In genomic region chr1:135408973-135409372, GRCm38 (mm10) we compare ENCODE assay signal across 21 mouse cellular contexts. TPM values are rescaled to one million over a fixed set of nuclear protein-coding genes. Genes with fewer than 3 reads are reported as not detected.
A peak's percentile ranks its signal among the peaks of the same experiment; 100 is the strongest.
DNase-seq lines count a peak whose midpoint lies in the region; ATAC-seq and TF ChIP-seq lines count a peak whose summit lies in the region.
"Had no signal": no experiment of that assay in that cellular context is flagged by ENCODE, and none has a peak within 500 bp of the region (broad histone marks: within the 10 kb centered on the region; RNA-seq: fewer than 3 reads in every experiment).

No protein-coding gene starts in this region.

- H3K4me2 ChIP-seq in kidney, embryonic 16.5 days (replicated peaks; ENCODE audit: low read depth, low read length) = no peak overlapping the region

- H3K27ac ChIP-seq in ES-E14 (ENCODE audit: insufficient read depth, low read depth, low read length, poor library complexity, severe bottlenecking) (no peak overlapping the region), MEL (ENCODE audit: control insufficient read depth, low read depth, low read length) (no peak overlapping the region)
- H3K27ac ChIP-seq in kidney, embryonic 16.5 days (ENCODE audit: low read length) = no peak overlapping the region

- H3K36me3 ChIP-seq in ES-E14 (ENCODE audit: control insufficient read depth, insufficient read depth, low read length, poor library complexity, severe bottlenecking) (peaks cover 28% of the 10 kb centered on the region), MEL (ENCODE audit: control insufficient read depth in 1 of 2, insufficient read depth in 2 of 2, low read length in 2 of 2) (peaks cover 7 to 16% of the 10 kb centered on the region in 2 experiments)
- peaks cover 67% of the 10 kb centered on the region for H3K36me3 ChIP-seq in kidney, embryonic 16.5 days (ENCODE audit: insufficient read depth, low read length)

- TF ChIP-seq EP300 in MEL (IDR thresholded peaks at IDR 0.05; ENCODE audit: low read depth in 1 of 2, low read length in 2 of 2) = no peak

- in situ Hi-C loops in ES-E14 (cut with MboI; ENCODE audit: low sequenced_read_pairs in 2 of 2, unreplicated experiment in 2 of 2) = no loop called here

- ATAC-seq in kidney, embryonic 16.5 days (ENCODE audit: low FRiP score, low TSS enrichment) = no peak
- ATAC-seq: activated CD4-positive, CD25-positive, alpha-beta regulatory T cell, adult 4 months; CD4-positive, CD25-positive, alpha-beta regulatory T cell, adult 4 months; Patski had no signal

- no peak; a peak in 1 of 6 replicates for TF ChIP-seq CTCF in MEL (IDR thresholded peaks at IDR 0.05 in 2 of 3, conservative IDR thresholded peaks at IDR 0.05 in 1 of 3; ENCODE audit: control insufficient read depth in 1 of 3, insufficient read depth in 1 of 3, low read depth in 2 of 3, low read length in 3 of 3, poor library complexity in 1 of 3, severe bottlenecking in 1 of 3)

- no peak overlapping the region for H3K9ac ChIP-seq in ES-E14 (ENCODE audit: insufficient read depth, low read depth, low read length, poor library complexity, severe bottlenecking)
- no peak overlapping the region for H3K9ac ChIP-seq in MEL (ENCODE audit: control insufficient read depth, low read depth, low read length, poor library complexity, severe bottlenecking)
- no peak overlapping the region for H3K9ac ChIP-seq in kidney, embryonic 16.5 days (replicated peaks; ENCODE audit: low read length)

- H3K4me1 ChIP-seq in ES-E14 (ENCODE audit: control insufficient read depth in 2 of 2, insufficient read depth in 2 of 2, low read length in 2 of 2, poor library complexity in 1 of 2) (no peaks in the 10 kb centered on the region), MEL (ENCODE audit: control insufficient read depth in 1 of 2, insufficient read depth in 2 of 2, low read length in 2 of 2) (peaks cover 0 to 3% of the 10 kb centered on the region in 2 experiments; a peak in 1 of 4 replicates)
- no peaks in the 10 kb centered on the region for H3K4me1 ChIP-seq in kidney, embryonic 16.5 days (ENCODE audit: insufficient read depth, low read length)

- H3K79me2 ChIP-seq in MEL (ENCODE audit: control insufficient read depth, insufficient read depth, low read length, poor library complexity) = no peaks in the 10 kb centered on the region

- no peak for TF ChIP-seq RAD21 in MEL (IDR thresholded peaks at IDR 0.05; ENCODE audit: low read depth, low read length)

- no peak for DNase-seq in ES-E14 (ENCODE audit: low read depth, low spot score)
- no peak for DNase-seq in MEL (ENCODE audit: low read depth, low spot score)
- DNase-seq in right cerebral cortex, adult 18-20 months = no peak
- DNase-seq: adrenal gland, adult 2 months; adrenal gland, adult 8-10 months; adrenal gland, postnatal 10 days; adrenal gland, postnatal 14 days; adrenal gland, postnatal 25 days; adrenal gland, postnatal 36 days; B cell, adult 2 months; cerebellum, adult 11 months; cerebellum, adult 11-12 months; cerebellum, adult 18-20 months; cerebellum, adult 2 months; cerebellum, adult 8-10 months had no signal

- no peak overlapping the region for H3K4me3 ChIP-seq in ES-E14 (ENCODE audit: insufficient read depth in 1 of 2, low read depth in 1 of 2, low read length in 2 of 2, poor library complexity in 1 of 2, severe bottlenecking in 1 of 2)
- no peak overlapping the region for H3K4me3 ChIP-seq in MEL (ENCODE audit: control insufficient read depth in 1 of 2, insufficient read depth in 1 of 2, low read depth in 2 of 2, low read length in 2 of 2)
- H3K4me3 ChIP-seq in kidney, embryonic 16.5 days (ENCODE audit: low read length) = no peak overlapping the region

- H3K9me3 ChIP-seq in ES-E14 (ENCODE audit: control insufficient read depth, insufficient read depth, low read depth, low read length) = no peaks in the 10 kb centered on the region
- H3K9me3 ChIP-seq in MEL (replicated peaks; ENCODE audit: insufficient read depth, low read length) = no peaks in the 10 kb centered on the region
- H3K9me3 ChIP-seq in kidney, embryonic 16.5 days (ENCODE audit: low read length) = no peaks in the 10 kb centered on the region
- H3K9me3 ChIP-seq: G1E had no signal

- 97% methylated on average over 4 of the region's 4 CpGs for WGBS in kidney, embryonic 16.5 days

- H3K27me3 ChIP-seq in MEL (ENCODE audit: control insufficient read depth in 1 of 2, insufficient read depth in 2 of 2, low read length in 2 of 2) = no peaks in the 10 kb centered on the region
- H3K27me3 ChIP-seq in kidney, embryonic 16.5 days (ENCODE audit: insufficient read depth, low read length) = no peaks in the 10 kb centered on the region
- H3K27me3 ChIP-seq: CH12.LX, Patski had no signal

- no peak for TF ChIP-seq POLR2A in MEL (IDR thresholded peaks at IDR 0.05; ENCODE audit: control insufficient read depth in 1 of 2, insufficient read depth in 1 of 2, low read depth in 1 of 2, low read length in 2 of 2, poor library complexity in 1 of 2)

TF ChIP-seq in ES-E14, 5 proteins besides CTCF, POLR2A, EP300 and RAD21:
- TF ChIP-seq CHD2 (IDR thresholded peaks at IDR 0.05; ENCODE audit: low read depth, low read length) (no peak), ZNF384 (IDR thresholded peaks at IDR 0.05; ENCODE audit: low read depth, low read length) (peak; percentile 91)

TF ChIP-seq in MEL, 35 proteins besides CTCF, POLR2A, EP300 and RAD21:
- TF ChIP-seq POLR2AphosphoS5 (IDR thresholded peaks at IDR 0.05; ENCODE audit: borderline replicate concordance, low read depth, low read length) = no peak
- TF ChIP-seq ZNF384 (IDR thresholded peaks at IDR 0.05; ENCODE audit: low read depth, low read length) = peak; percentile 51; the same call in 1 of the 2 replicates

RNA-seq across cellular contexts. Expression of gene Ipo9, which starts 21.3 kb away (rescaled TPM):
- total RNA-seq in ES-E14 (2012; rRNA removed) (71.1 and 86.8 TPM in 2 replicates), MEL (2012; rRNA removed) (27.4 and 29.2 TPM in 2 replicates)
- 10 to 100 TPM in 1 of 2 experiments, not detected in 1; 56.2 TPM for polyA plus RNA-seq in MEL (2012; ENCODE audit: insufficient read depth in 1 of 2, insufficient read length in 2 of 2, low read depth in 1 of 2, low replicate concordance in 2 of 2, missing spikeins in 1 of 2)
- polyA plus RNA-seq in kidney, embryonic 16.5 days (2015; fragmentation: Nextera tagmentation; extraction: Ambion mirVana) = 130 and 139 TPM in 2 replicates

RNA-seq across cellular contexts. Expression of gene Shisa4, which starts 33.9 kb away (rescaled TPM):
- 9.5 and 15.7 TPM in 2 replicates for total RNA-seq in ES-E14 (2012; rRNA removed)
- total RNA-seq in MEL (2012; rRNA removed) = not detected in 2 replicates
- polyA plus RNA-seq in MEL (2012; ENCODE audit: insufficient read depth in 1 of 2, insufficient read length in 2 of 2, low read depth in 1 of 2, low replicate concordance in 2 of 2, missing spikeins in 1 of 2) = not detected
- polyA plus RNA-seq in kidney, embryonic 16.5 days (2015; fragmentation: Nextera tagmentation; extraction: Ambion mirVana) = 47.1 and 50.8 TPM in 2 replicates
- polyA plus RNA-seq: activated CD4-positive, CD25-positive, alpha-beta regulatory T cell, adult 4 months; G1E had no signal

Comparison
In these comparisons a context has a peak if more than half of its experiments do, and no peak if none do; other contexts are left out.
1. RNA of gene Shisa4, which starts 33.9 kb away (total RNA-seq): 9.5 to 15.7 TPM in ES-E14; not detected in MEL; every median in the first group is over 10 times any median in the second.